Mouse (Mus musculus): ENCODE data around the gene Lemd2. TPM values are rescaled to one million over a fixed set of nuclear protein-coding genes. Genes with fewer than 3 reads are reported as not detected.
A peak's percentile ranks its signal among the peaks of the same experiment; 100 is the strongest.

Lemd2 gene
- polyA plus RNA-seq, 1 experiment from 2014 or later: 18.7 TPM

DNA sequence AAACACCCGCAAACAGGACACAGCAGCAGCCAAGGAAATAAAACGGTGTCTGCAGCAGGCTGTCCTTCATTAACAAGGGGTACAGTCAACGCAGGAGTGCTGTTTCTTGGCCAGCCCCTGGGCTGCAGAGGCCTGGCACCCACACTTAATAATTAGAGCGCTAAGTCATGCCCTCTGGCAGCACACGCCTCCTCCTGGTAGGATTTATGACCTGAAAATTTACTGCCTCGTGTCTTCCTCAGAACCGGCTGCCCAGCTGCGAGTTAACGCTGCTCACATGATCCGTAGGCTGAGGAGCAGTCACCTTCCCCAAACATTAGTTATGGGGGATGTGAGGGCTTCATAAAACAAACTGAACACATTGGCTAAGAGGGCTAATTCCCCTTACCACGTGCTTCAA is 3.5 kb downstream of the Lemd2 start:
- no peak overlapping the region for H3K27ac ChIP-seq (replicated peaks)

GRCm38 (mm10) chr17:27199864-27200263 is 4.4 kb downstream of the Lemd2 start:
- H3K27ac ChIP-seq (replicated peaks): no peak overlapping the region

More for the DNA sequence above, 3.5 kb downstream of the Lemd2 start:
- Histone ChIP-seq H3K36me3 (peaks cover 64% of the 10 kb centered on the region), H3K27me3 (no peaks in the 10 kb centered on the region), H3K4me2 (replicated peaks) (no peak overlapping the region), H3K9ac (no peak overlapping the region), H3K4me1 (peaks cover 23% of the 10 kb centered on the region), H3K9me3 (replicated peaks) (no peaks in the 10 kb centered on the region), H3K4me3 (replicated peaks) (no peak overlapping the region)
- WGBS: 64% methylated on average over 11 of the region's 11 CpGs
- no peak for ATAC-seq (ENCODE audit: insufficient number of reproducible peaks, low FRiP score, low TSS enrichment, low read depth)

GRCm38 (mm10) chr17:27199205-27199604 is 5.1 kb downstream of the Lemd2 start:
- H3K27ac ChIP-seq (replicated peaks): no peak overlapping the region
- 97% methylated on average over 9 of the region's 9 CpGs for WGBS
- no peak overlapping the region for H3K9ac ChIP-seq
- H3K4me2 ChIP-seq (replicated peaks): no peak overlapping the region
- no peaks in the 10 kb centered on the region for H3K9me3 ChIP-seq (replicated peaks)
- peaks cover 80% of the 10 kb centered on the region for H3K36me3 ChIP-seq
- no peak for ATAC-seq (ENCODE audit: insufficient number of reproducible peaks, low FRiP score, low TSS enrichment, low read depth)
- peaks cover 25% of the 10 kb centered on the region for H3K4me1 ChIP-seq
- no peak overlapping the region for H3K4me3 ChIP-seq (replicated peaks)
- no peaks in the 10 kb centered on the region for H3K27me3 ChIP-seq

More at GRCm38 (mm10) chr17:27199864-27200263, 4.4 kb downstream of the Lemd2 start:
- Histone ChIP-seq H3K9ac (no peak overlapping the region), H3K9me3 (replicated peaks) (no peaks in the 10 kb centered on the region), H3K4me1 (peaks cover 25% of the 10 kb centered on the region), H3K36me3 (peaks cover 73% of the 10 kb centered on the region), H3K4me3 (replicated peaks) (no peak overlapping the region), H3K4me2 (replicated peaks) (no peak overlapping the region), H3K27me3 (no peaks in the 10 kb centered on the region)
- WGBS: 77% methylated on average over 7 of the region's 7 CpGs
- no peak for ATAC-seq (ENCODE audit: insufficient number of reproducible peaks, low FRiP score, low TSS enrichment, low read depth)

DNA sequence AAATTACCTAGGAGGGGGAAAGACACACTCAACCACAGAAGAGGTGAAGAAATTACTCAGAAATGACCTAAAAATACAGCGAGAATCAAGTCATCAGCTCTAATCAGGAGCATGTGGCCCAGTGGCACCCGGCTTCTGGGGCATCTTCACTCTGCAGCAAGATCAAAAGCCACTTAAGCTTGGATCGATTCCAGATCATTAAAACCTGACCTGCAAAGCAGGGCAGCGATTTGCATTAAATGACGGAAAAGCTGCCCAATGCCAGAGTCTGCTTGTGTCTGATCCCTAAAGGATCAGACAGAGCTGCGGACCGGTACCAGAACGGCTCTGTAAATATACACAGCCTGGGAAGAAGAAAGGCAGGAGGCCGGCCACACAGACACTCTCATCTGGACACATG is 8.1 kb downstream of the Lemd2 start:
- Histone ChIP-seq H3K4me1 (peaks cover 7% of the 10 kb centered on the region; the same call in 1 of the 2 replicates), H3K36me3 (peaks cover 96% of the 10 kb centered on the region), H3K9me3 (replicated peaks) (no peaks in the 10 kb centered on the region), H3K27me3 (no peaks in the 10 kb centered on the region), H3K4me2 (replicated peaks) (no peak overlapping the region), H3K9ac (no peak overlapping the region), H3K4me3 (replicated peaks) (no peak overlapping the region), H3K27ac (replicated peaks) (no peak overlapping the region)
- WGBS: 52% methylated on average over 9 of the region's 9 CpGs
- ATAC-seq (ENCODE audit: insufficient number of reproducible peaks, low FRiP score, low TSS enrichment, low read depth): no peak

- Histone ChIP-seq H3K4me2 (replicated peaks) (no peak overlapping the region), H3K9ac (no peak overlapping the region), H3K27ac (replicated peaks) (0 out of 2 replicates have a peak overlapping the region, but pooled peaks have one; percentile 17), H3K4me1 (peaks cover 11% of the 10 kb centered on the region; the same call in 1 of the 2 replicates), H3K9me3 (replicated peaks) (no peaks in the 10 kb centered on the region), H3K36me3 (peaks cover 94% of the 10 kb centered on the region), H3K27me3 (no peaks in the 10 kb centered on the region), H3K4me3 (replicated peaks) (no peak overlapping the region)
- WGBS: 62% methylated on average over 20 of the region's 20 CpGs
- no peak for ATAC-seq (ENCODE audit: insufficient number of reproducible peaks, low FRiP score, low TSS enrichment, low read depth)
Observed at GRCm38 (mm10) chr17:27194258-27195185, 9.7 kb downstream of the Lemd2 start.

DNA sequence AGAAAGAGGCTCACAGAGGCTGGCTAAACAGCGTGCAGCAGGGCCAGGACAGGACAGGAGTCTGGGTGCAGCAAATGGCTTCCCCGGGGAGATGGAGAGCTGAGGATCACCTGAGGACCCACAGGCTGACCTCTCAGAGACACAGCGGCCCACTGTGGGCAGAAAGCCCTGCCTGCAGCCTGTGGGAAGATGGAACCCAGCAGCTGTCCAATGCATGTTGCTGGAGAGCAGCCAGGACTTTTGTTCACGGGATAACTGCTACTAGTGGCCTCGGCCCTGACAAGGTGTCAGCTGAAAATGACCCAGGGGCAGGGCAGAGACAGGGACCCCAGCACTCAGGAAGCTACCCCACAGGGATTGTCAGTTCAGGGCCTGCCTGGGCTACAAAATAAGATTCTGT is 12.5 kb downstream of the Lemd2 start:
- H3K9ac ChIP-seq: no peak overlapping the region
- no peak overlapping the region for H3K4me3 ChIP-seq (replicated peaks)
- H3K4me1 ChIP-seq: peaks cover 8% of the 10 kb centered on the region; the same call in 1 of the 2 replicates
- no peaks in the 10 kb centered on the region for H3K27me3 ChIP-seq
- 71% methylated on average over 5 of the region's 5 CpGs for WGBS
- no peaks in the 10 kb centered on the region for H3K9me3 ChIP-seq (replicated peaks)
- H3K36me3 ChIP-seq: peaks cover 71% of the 10 kb centered on the region
- ATAC-seq (ENCODE audit: insufficient number of reproducible peaks, low FRiP score, low TSS enrichment, low read depth): no peak
- H3K27ac ChIP-seq (replicated peaks): no peak overlapping the region
- H3K4me2 ChIP-seq (replicated peaks): no peak overlapping the region

GRCm38 (mm10) chr17:27191189-27191588 is 13.1 kb downstream of the Lemd2 start:
- Histone ChIP-seq H3K27me3 (no peaks in the 10 kb centered on the region), H3K36me3 (peaks cover 67% of the 10 kb centered on the region), H3K27ac (replicated peaks) (no peak overlapping the region), H3K4me3 (replicated peaks) (no peak overlapping the region), H3K9ac (no peak overlapping the region), H3K4me1 (peaks cover 8% of the 10 kb centered on the region; the same call in 1 of the 2 replicates), H3K4me2 (replicated peaks) (no peak overlapping the region), H3K9me3 (replicated peaks) (no peaks in the 10 kb centered on the region)
- no peak for ATAC-seq (ENCODE audit: insufficient number of reproducible peaks, low FRiP score, low TSS enrichment, low read depth)
- 81% methylated on average over 6 of the region's 6 CpGs for WGBS

DNA sequence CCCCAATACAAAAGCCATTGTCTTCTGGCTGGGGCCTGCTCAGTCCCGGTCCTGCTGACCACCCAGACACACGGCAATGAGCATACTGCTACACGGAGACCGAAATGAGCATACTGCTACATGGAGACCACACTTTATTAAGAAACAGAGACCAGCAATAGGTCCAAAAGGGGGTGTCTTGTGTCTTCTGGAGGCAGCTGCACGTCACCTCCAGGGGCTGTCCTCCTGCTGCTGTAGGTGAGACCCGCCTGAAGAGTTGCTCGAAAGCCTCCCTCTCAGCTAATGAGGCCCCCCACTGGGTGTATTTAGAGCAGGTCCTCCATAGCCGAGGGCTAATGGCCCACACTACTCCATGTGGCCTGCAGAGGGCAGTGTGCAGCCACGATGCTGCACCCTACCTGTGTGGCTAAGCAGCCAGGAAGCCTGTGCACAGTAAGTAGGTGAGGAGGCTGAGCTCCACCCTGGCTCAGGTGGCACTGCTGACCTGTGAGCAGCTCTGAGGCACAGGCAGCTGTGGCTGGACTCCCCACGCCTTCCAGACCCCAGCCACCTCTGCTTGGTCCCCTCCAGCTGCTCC is 14.5 kb downstream of the Lemd2 start:
- H3K36me3 ChIP-seq: peaks cover 52% of the 10 kb centered on the region
- no peak overlapping the region for H3K4me2 ChIP-seq (replicated peaks)

DNA sequence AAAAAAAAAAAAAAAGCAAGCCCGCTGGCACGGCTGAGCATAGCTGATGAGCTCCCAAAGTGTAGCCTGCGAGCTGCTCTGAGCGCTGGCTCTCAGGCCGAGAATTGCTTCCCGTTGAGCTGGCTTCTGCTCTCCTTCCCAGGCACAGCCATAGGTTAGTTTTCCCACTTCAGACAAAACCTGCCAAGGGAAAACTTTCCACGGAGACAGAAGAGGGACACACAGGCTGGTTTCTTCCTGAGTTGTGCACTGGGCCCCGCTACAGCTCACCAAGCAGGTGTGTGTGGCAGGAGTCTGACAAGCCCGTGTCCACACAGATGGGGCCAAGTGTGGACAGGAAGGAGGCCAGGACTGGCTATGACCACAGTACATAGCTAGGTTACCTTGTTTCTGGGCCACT is 15.4 kb downstream of the Lemd2 start:
- Histone ChIP-seq H3K9ac (no peak overlapping the region), H3K4me3 (replicated peaks) (no peak overlapping the region), H3K27ac (replicated peaks) (no peak overlapping the region), H3K36me3 (peaks cover 44% of the 10 kb centered on the region), H3K4me1 (peaks cover 6% of the 10 kb centered on the region; the same call in 1 of the 2 replicates), H3K27me3 (no peaks in the 10 kb centered on the region), H3K4me2 (replicated peaks) (no peak overlapping the region), H3K9me3 (replicated peaks) (no peaks in the 10 kb centered on the region)
- no peak for ATAC-seq (ENCODE audit: insufficient number of reproducible peaks, low FRiP score, low TSS enrichment, low read depth)
- WGBS: 70% methylated on average over 9 of the region's 9 CpGs

More for the DNA sequence above, 14.5 kb downstream of the Lemd2 start:
- Histone ChIP-seq H3K9ac (no peak overlapping the region), H3K4me1 (peaks cover 6% of the 10 kb centered on the region; the same call in 1 of the 2 replicates), H3K9me3 (replicated peaks) (no peaks in the 10 kb centered on the region), H3K4me3 (replicated peaks) (no peak overlapping the region), H3K27me3 (no peaks in the 10 kb centered on the region), H3K27ac (replicated peaks) (no peak overlapping the region)
- peak; percentile 61; the same call in 1 of the 2 replicates for ATAC-seq (ENCODE audit: insufficient number of reproducible peaks, low FRiP score, low TSS enrichment, low read depth)
- WGBS: 38% methylated on average over 10 of the region's 10 CpGs

DNA sequence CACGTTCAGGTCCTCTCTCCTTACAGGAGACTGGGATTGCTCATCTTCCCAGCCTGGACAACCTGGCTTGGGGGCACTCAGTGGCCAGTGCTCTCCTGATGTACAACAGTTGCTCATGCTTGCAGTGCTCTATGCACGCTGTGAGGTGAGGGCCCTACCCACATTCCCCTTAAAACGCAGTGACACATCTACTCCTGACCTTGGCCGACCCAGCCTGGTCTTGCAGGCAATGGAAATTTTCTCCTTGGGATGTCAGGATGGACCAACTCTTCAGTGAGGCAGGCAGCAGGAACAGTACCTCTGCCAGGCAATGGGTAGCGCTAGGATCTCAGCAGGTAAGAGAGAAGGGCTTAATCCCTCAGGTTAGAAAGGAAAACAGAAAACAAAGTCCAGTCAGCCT is 17.2 kb downstream of the Lemd2 start:
- no peak overlapping the region for H3K27ac ChIP-seq (replicated peaks)
- H3K4me1 ChIP-seq: peaks cover 6% of the 10 kb centered on the region; the same call in 1 of the 2 replicates
- H3K36me3 ChIP-seq: peaks cover 26% of the 10 kb centered on the region
- H3K4me2 ChIP-seq (replicated peaks): no peak overlapping the region
- no peak overlapping the region for H3K9ac ChIP-seq
- H3K27me3 ChIP-seq: no peaks in the 10 kb centered on the region
- no peaks in the 10 kb centered on the region for H3K9me3 ChIP-seq (replicated peaks)
- no peak overlapping the region for H3K4me3 ChIP-seq (replicated peaks)
- 59% methylated on average over 5 of the region's 5 CpGs for WGBS
- ATAC-seq (ENCODE audit: insufficient number of reproducible peaks, low FRiP score, low TSS enrichment, low read depth): no peak

DNA sequence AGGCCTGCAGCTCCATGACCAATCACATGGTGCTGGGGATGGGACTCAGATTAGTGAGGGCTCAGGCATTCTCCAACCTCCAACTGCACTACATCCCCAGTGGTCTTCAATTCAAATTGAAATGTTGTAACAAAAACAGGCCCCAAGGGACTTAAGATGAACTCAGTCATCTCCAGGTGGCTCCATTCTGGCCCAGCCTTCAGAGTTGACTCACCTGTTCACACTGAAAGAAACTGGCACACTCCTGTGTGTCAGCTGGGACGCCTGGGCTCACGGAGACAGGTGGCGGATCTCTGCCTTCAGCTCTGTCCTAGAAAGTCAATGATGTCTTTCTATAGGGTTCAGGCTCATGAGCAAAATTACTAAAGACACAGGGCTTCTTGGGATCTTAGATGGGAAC is 18.2 kb downstream of the Lemd2 start:
- Histone ChIP-seq H3K27me3 (no peaks in the 10 kb centered on the region), H3K4me2 (replicated peaks) (no peak overlapping the region), H3K9ac (no peak overlapping the region), H3K4me3 (replicated peaks) (no peak overlapping the region), H3K36me3 (peaks cover 16% of the 10 kb centered on the region), H3K9me3 (replicated peaks) (no peaks in the 10 kb centered on the region), H3K4me1 (peaks cover 9% of the 10 kb centered on the region; the same call in 1 of the 2 replicates), H3K27ac (replicated peaks) (no peak overlapping the region)
- 80% methylated on average over 3 of the region's 3 CpGs for WGBS
- no peak for ATAC-seq (ENCODE audit: insufficient number of reproducible peaks, low FRiP score, low TSS enrichment, low read depth)
